In the genomic region with DNA sequence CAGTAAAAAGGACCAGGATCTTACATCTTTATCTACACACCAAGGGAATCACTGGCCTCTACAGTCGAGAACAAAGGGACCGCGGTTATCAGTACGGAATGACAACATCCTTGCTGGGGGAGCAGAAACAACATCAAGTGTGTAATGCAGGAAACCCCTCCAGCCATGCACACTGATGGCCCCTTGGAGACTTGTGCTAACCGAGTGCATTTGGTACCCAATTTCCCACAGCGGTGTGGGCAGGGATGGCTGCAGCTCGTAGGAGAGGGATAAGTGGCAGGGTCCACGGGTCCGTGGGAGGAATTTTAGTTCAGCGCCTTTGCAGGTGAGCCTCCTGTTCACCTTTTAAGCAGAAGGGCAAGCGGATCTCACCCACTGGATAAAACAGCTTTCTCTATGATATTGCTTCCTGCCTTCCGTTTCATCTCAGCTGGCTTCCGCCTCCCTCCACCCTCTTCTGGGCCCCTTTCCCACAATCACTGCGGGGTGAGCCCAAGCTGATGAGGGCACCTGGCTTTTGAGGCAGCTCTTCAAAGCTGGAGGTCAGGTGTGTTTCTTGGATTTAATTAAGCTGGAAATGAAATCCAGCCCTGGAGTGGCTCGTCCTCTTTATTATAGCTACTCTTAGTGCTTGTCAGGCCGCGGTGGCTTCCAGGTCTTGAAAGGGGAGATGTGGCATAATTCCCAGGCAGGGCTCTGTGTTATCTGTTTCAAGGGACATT, we compare ENCODE assay signal across 14 mouse cellular contexts.
A peak's percentile ranks its signal among the peaks of the same experiment; 100 is the strongest.
DNase-seq lines count a peak whose midpoint lies in the region; ATAC-seq and TF ChIP-seq lines count a peak whose summit lies in the region.
"Had no signal": no experiment of that assay in that cellular context is flagged by ENCODE, and none has a peak within 500 bp of the region (broad histone marks: within the 10 kb centered on the region; RNA-seq: fewer than 3 reads in every experiment).

No protein-coding gene starts in this region.

- no peaks in the 10 kb centered on the region for H3K36me3 ChIP-seq in heart, embryonic 12.5 days
- no peaks in the 10 kb centered on the region for H3K36me3 ChIP-seq in hindbrain, embryonic 10.5 days
- H3K36me3 ChIP-seq in midbrain, postnatal 0 days (ENCODE audit: insufficient read depth, low read length) = no peaks in the 10 kb centered on the region
- H3K36me3 ChIP-seq: forebrain, embryonic 15.5 days; lung, embryonic 15.5 days had no signal

- no peak for DNase-seq in heart, adult 18-20 months
- DNase-seq in cerebellum, adult 2 months = peak; percentile 21 to 34
- no peak for DNase-seq in hindbrain, embryonic 10.5 days (ENCODE audit: low spot score)
- DNase-seq in midbrain, postnatal 0 days (ENCODE audit: low spot score) = peak; percentile 50
- no peak for DNase-seq in T-cell, adult 2 months (ENCODE audit: low spot score)
- no peak for DNase-seq in gastrocnemius, postnatal 14 days
- DNase-seq: adrenal gland, postnatal 14 days; left cerebral cortex, postnatal 4 days had no signal

- H3K4me2 ChIP-seq in heart, embryonic 12.5 days = peak overlapping the region; percentile 23; the same call in 1 of the 2 replicates
- H3K4me2 ChIP-seq in midbrain, postnatal 0 days (ENCODE audit: low read depth, low read length, poor library complexity, severe bottlenecking) = no peak overlapping the region
- H3K4me2 ChIP-seq: lung, embryonic 15.5 days had no signal

- intact Hi-C loops in gastrocnemius, postnatal 14 days (cut with DNase I; ENCODE audit: low total_unique reads) = no loop called here

- no peaks in the 10 kb centered on the region for H3K27me3 ChIP-seq in heart, embryonic 12.5 days (replicated peaks)
- H3K27me3 ChIP-seq in cerebellum, adult 2 months (ENCODE audit: control insufficient read depth, insufficient read depth, low read length) = no peaks in the 10 kb centered on the region
- H3K27me3 ChIP-seq in hindbrain, embryonic 10.5 days (ENCODE audit: insufficient read depth, poor library complexity, severe bottlenecking) = no peaks in the 10 kb centered on the region
- H3K27me3 ChIP-seq in midbrain, postnatal 0 days (ENCODE audit: insufficient read depth, low read length) = no peaks in the 10 kb centered on the region
- H3K27me3 ChIP-seq: forebrain, embryonic 15.5 days; lung, embryonic 15.5 days; Patski had no signal

- no peak overlapping the region for H3K4me3 ChIP-seq in heart, embryonic 12.5 days
- no peak overlapping the region for H3K4me3 ChIP-seq in cerebellum, adult 2 months (replicated peaks; ENCODE audit: insufficient read depth, low read depth, low read length)
- no peak overlapping the region for H3K4me3 ChIP-seq in hindbrain, embryonic 10.5 days
- H3K4me3 ChIP-seq in midbrain, postnatal 0 days (ENCODE audit: low read depth, low read length) = no peak overlapping the region
- H3K4me3 ChIP-seq: forebrain, embryonic 15.5 days; lung, embryonic 15.5 days had no signal

- 39% methylated on average over 17 of the region's 17 CpGs for WGBS in heart, embryonic 12.5 days
- 39% methylated on average over 17 of the region's 17 CpGs for WGBS in cerebellum, adult 2 months
- WGBS in hindbrain, embryonic 10.5 days = 71% methylated on average over 17 of the region's 17 CpGs
- 45% methylated on average over 17 of the region's 17 CpGs for WGBS in midbrain, postnatal 0 days

- peaks cover 25% of the 10 kb centered on the region for H3K4me1 ChIP-seq in heart, embryonic 12.5 days (replicated peaks)
- H3K4me1 ChIP-seq in cerebellum, adult 2 months (ENCODE audit: control insufficient read depth, insufficient read depth, low read length) = peaks cover 6% of the 10 kb centered on the region
- H3K4me1 ChIP-seq in hindbrain, embryonic 10.5 days (replicated peaks) = peaks cover 22% of the 10 kb centered on the region
- peaks cover 2% of the 10 kb centered on the region; the same call in 1 of the 2 replicates for H3K4me1 ChIP-seq in midbrain, postnatal 0 days (ENCODE audit: insufficient read depth, low read length)
- H3K4me1 ChIP-seq: lung, embryonic 15.5 days had no signal

- TF ChIP-seq CTCF in cerebellum, adult 2 months (IDR thresholded peaks at IDR 0.05; ENCODE audit: borderline replicate concordance, insufficient read depth, low read depth, low read length) = no peak
- TF ChIP-seq CTCF in midbrain, postnatal 0 days (IDR thresholded peaks at IDR 0.05) = no peak

- no peaks in the 10 kb centered on the region; the same call in 1 of the 2 replicates for H3K9me3 ChIP-seq in heart, embryonic 12.5 days (replicated peaks)
- H3K9me3 ChIP-seq in hindbrain, embryonic 10.5 days = no peaks in the 10 kb centered on the region
- no peaks in the 10 kb centered on the region for H3K9me3 ChIP-seq in midbrain, postnatal 0 days (ENCODE audit: low read length)
- H3K9me3 ChIP-seq: forebrain, embryonic 15.5 days; lung, embryonic 15.5 days had no signal

- ATAC-seq in heart, embryonic 12.5 days (ENCODE audit: insufficient number of reproducible peaks, low FRiP score) = no peak
- ATAC-seq in midbrain, postnatal 0 days (ENCODE audit: low FRiP score) = no peak
- ATAC-seq: CD4-positive, CD25-positive, alpha-beta regulatory T cell, adult 4 months; forebrain, embryonic 15.5 days; intestine, embryonic 16.5 days; Patski had no signal

- no peak overlapping the region for H3K9ac ChIP-seq in heart, embryonic 12.5 days
- no peak overlapping the region for H3K9ac ChIP-seq in midbrain, postnatal 0 days (replicated peaks; ENCODE audit: low read length, poor library complexity, severe bottlenecking)
- H3K9ac ChIP-seq: forebrain, embryonic 15.5 days; lung, embryonic 15.5 days had no signal

- TF ChIP-seq POLR2A in cerebellum, adult 2 months (IDR thresholded peaks at IDR 0.05; ENCODE audit: borderline replicate concordance, insufficient read depth, low read length) = no peak

- H3K27ac ChIP-seq in heart, embryonic 12.5 days (ENCODE audit: poor library complexity, severe bottlenecking) = no peak overlapping the region
- no peak overlapping the region for H3K27ac ChIP-seq in cerebellum, adult 2 months (ENCODE audit: insufficient read depth, low read length)
- H3K27ac ChIP-seq in hindbrain, embryonic 10.5 days = peak overlapping the region; percentile 62; the same call in 1 of the 2 replicates
- H3K27ac ChIP-seq in midbrain, postnatal 0 days (ENCODE audit: low read depth, low read length) = peak overlapping the region; percentile 52
- H3K27ac ChIP-seq: lung, embryonic 15.5 days had no signal

Comparison
In these comparisons a context has a peak if more than half of its experiments do, and no peak if none do; other contexts are left out.
1. H3K27ac ChIP-seq: peak in hindbrain, embryonic 10.5 days (single experiment) and midbrain, postnatal 0 days (single experiment); none in heart, embryonic 12.5 days (single experiment) and cerebellum, adult 2 months (single experiment).
2. DNase-seq: peak in cerebellum, adult 2 months (2 of 2) and midbrain, postnatal 0 days (single experiment); none in heart, adult 18-20 months (0 of 2), hindbrain, embryonic 10.5 days (single experiment), T-cell, adult 2 months (single experiment) and gastrocnemius, postnatal 14 days (single experiment).